Mouse (Mus musculus) ovary, postnatal 14 days (tissue): ENCODE measurements at regions not wholly inside any gene's neighbourhood (a gene's known extent, or its start where the extent isn't known, plus 50 kb on each side); places are given as distances from the start of the nearest gene placed in this dataset.
A peak's percentile ranks its signal among the peaks of the same experiment; 100 is the strongest.
"Not testable (repeated sequence)": the region's sequence is repeated elsewhere in the genome, so short reads cannot be mapped to it uniquely, and the experiment has no call there.

Experiments
- DNase-seq: peaks from one replicate; pipeline ENCODE4 v3.0.0; 2022; ENCODE audit warnings: low spot score

- peak; percentile 62 for DNase-seq
Observed at GRCm38 (mm10) chr3:80079801-80080418, 195.6 kb downstream of the Fam198b start.

- no peak for DNase-seq
Observed at GRCm38 (mm10) chr3:80081210-80081609, 196.9 kb downstream of the Fam198b start.

GRCm38 (mm10) chr3:80082780-80083519, 198.6 kb downstream of the Fam198b start:
- no peak for DNase-seq

- DNase-seq = no peak
Observed at GRCm38 (mm10) chr3:80084168-80084567, 199.8 kb downstream of the Fam198b start.

GRCm38 (mm10) chr3:80099625-80100024, 215.3 kb downstream of the Fam198b start:
- peak; percentile 12 for DNase-seq

- DNase-seq = no peak
Observed at GRCm38 (mm10) chr3:80120177-80120736, 235.9 kb downstream of the Fam198b start.

- no peak for DNase-seq
Observed at GRCm38 (mm10) chr3:80123666-80124065, 239.3 kb downstream of the Fam198b start.

- no peak for DNase-seq
Observed at GRCm38 (mm10) chr3:80124621-80125020, 240.3 kb downstream of the Fam198b start.

GRCm38 (mm10) chr3:80141697-80142096, 257.4 kb downstream of the Fam198b start:
- DNase-seq = no peak

- no peak for DNase-seq
Observed at GRCm38 (mm10) chr3:80160473-80160872, 276.1 kb downstream of the Fam198b start.

- no peak for DNase-seq
Observed at GRCm38 (mm10) chr3:80181749-80182148, 297.4 kb downstream of the Fam198b start.

- DNase-seq = not testable (repeated sequence)
Observed at GRCm38 (mm10) chr3:80182161-80182560, 297.8 kb downstream of the Fam198b start.

- DNase-seq = no peak
Observed at GRCm38 (mm10) chr3:80187406-80187805, 303.1 kb downstream of the Fam198b start.

- DNase-seq = no peak
Observed at GRCm38 (mm10) chr3:80200904-80201303, 316.6 kb downstream of the Fam198b start.

GRCm38 (mm10) chr3:80204821-80205220, 320.5 kb downstream of the Fam198b start:
- DNase-seq = no peak

GRCm38 (mm10) chr3:80205351-80205750, 321.0 kb downstream of the Fam198b start:
- no peak for DNase-seq

- DNase-seq = no peak
Observed at GRCm38 (mm10) chr3:80207022-80207421, 322.7 kb downstream of the Fam198b start.

- no peak for DNase-seq
Observed at GRCm38 (mm10) chr3:80208028-80208427, 323.7 kb downstream of the Fam198b start.

- DNase-seq = no peak
Observed at GRCm38 (mm10) chr3:80209596-80209995, 325.3 kb downstream of the Fam198b start.

- DNase-seq = no peak
Observed at GRCm38 (mm10) chr3:80211323-80212109, 327.2 kb downstream of the Fam198b start.

GRCm38 (mm10) chr3:80248611-80249010, 364.3 kb downstream of the Fam198b start:
- DNase-seq = no peak

- DNase-seq = no peak
Observed at GRCm38 (mm10) chr3:80249974-80250373, 365.6 kb downstream of the Fam198b start.

GRCm38 (mm10) chr3:80255304-80255703, 371.0 kb downstream of the Fam198b start:
- no peak for DNase-seq
